Mouse (Mus musculus): ENCODE data around the gene Pex16. TPM values are rescaled to one million over a fixed set of nuclear protein-coding genes. Genes with fewer than 3 reads are reported as not detected.
A peak's percentile ranks its signal among the peaks of the same experiment; 100 is the strongest.

Gene Pex16
- polyA plus RNA-seq, 1 experiment from 2014 or later = 41.3 TPM

- Histone ChIP-seq H3K9ac (no peak overlapping the region), H3K4me2 (no peak overlapping the region), H3K36me3 (replicated peaks) (peaks cover 63% of the 10 kb centered on the region), H3K4me1 (peaks cover 9% of the 10 kb centered on the region), H3K27ac (no peak overlapping the region), H3K27me3 (replicated peaks) (no peaks in the 10 kb centered on the region), H3K9me3 (no peaks in the 10 kb centered on the region), H3K4me3 (no peak overlapping the region)
- no peak for ATAC-seq (replicated peaks)
- 82% methylated on average over 4 of the region's 4 CpGs for WGBS
These were observed 8.3 kb downstream of the Pex16 start for GRCm38 (mm10) chr2:92382759-92383158.

GRCm38 (mm10) chr2:92384101-92384500 lies 9.6 kb downstream of the Pex16 start:
- Histone ChIP-seq H3K27ac (no peak overlapping the region), H3K27me3 (replicated peaks) (no peaks in the 10 kb centered on the region), H3K4me1 (peaks cover 19% of the 10 kb centered on the region), H3K9ac (no peak overlapping the region), H3K4me2 (no peak overlapping the region), H3K36me3 (replicated peaks) (peaks cover 57% of the 10 kb centered on the region), H3K9me3 (no peaks in the 10 kb centered on the region), H3K4me3 (no peak overlapping the region)
- WGBS = 81% methylated on average over 4 of the region's 4 CpGs
- ATAC-seq (replicated peaks) = no peak

GRCm38 (mm10) chr2:92385113-92386051 lies 10.9 kb downstream of the Pex16 start:
- H3K27ac ChIP-seq = no peak overlapping the region
- no peak overlapping the region for H3K4me3 ChIP-seq
- no peak overlapping the region for H3K9ac ChIP-seq
- peaks cover 54% of the 10 kb centered on the region for H3K36me3 ChIP-seq (replicated peaks)
- no peak for ATAC-seq (replicated peaks)
- H3K4me1 ChIP-seq = peaks cover 29% of the 10 kb centered on the region
- WGBS = 84% methylated on average over 22 of the region's 22 CpGs
- H3K9me3 ChIP-seq = no peaks in the 10 kb centered on the region
- H3K4me2 ChIP-seq = no peak overlapping the region
- no peaks in the 10 kb centered on the region for H3K27me3 ChIP-seq (replicated peaks)

- Histone ChIP-seq H3K9ac (no peak overlapping the region), H3K4me2 (peak overlapping the region; percentile 65; the same call in 1 of the 2 replicates), H3K4me3 (no peak overlapping the region; the same call in 1 of the 2 replicates), H3K27me3 (replicated peaks) (no peaks in the 10 kb centered on the region), H3K36me3 (replicated peaks) (peaks cover 43% of the 10 kb centered on the region), H3K4me1 (peaks cover 44% of the 10 kb centered on the region), H3K9me3 (no peaks in the 10 kb centered on the region), H3K27ac (no peak overlapping the region)
- no peak for ATAC-seq (replicated peaks)
- WGBS = 94% methylated on average over 30 of the region's 30 CpGs
These were observed 12.5 kb downstream of the Pex16 start for GRCm38 (mm10) chr2:92386821-92387570.

GRCm38 (mm10) chr2:92387646-92388045 lies 13.2 kb downstream of the Pex16 start:
- H3K9me3 ChIP-seq = no peaks in the 10 kb centered on the region
- peak overlapping the region; percentile 65 for H3K4me2 ChIP-seq
- WGBS = 70% methylated on average over 4 of the region's 4 CpGs
- no peaks in the 10 kb centered on the region for H3K27me3 ChIP-seq (replicated peaks)
- peak overlapping the region; percentile 90; the same call in 1 of the 2 replicates for H3K27ac ChIP-seq
- no peak for ATAC-seq (replicated peaks)
- no peak overlapping the region; the same call in 1 of the 2 replicates for H3K9ac ChIP-seq
- H3K4me1 ChIP-seq = peaks cover 51% of the 10 kb centered on the region
- H3K4me3 ChIP-seq = peak overlapping the region; percentile 61
- H3K36me3 ChIP-seq (replicated peaks) = peaks cover 37% of the 10 kb centered on the region

- Histone ChIP-seq H3K4me2 (peak overlapping the region; percentile 65), H3K4me1 (peaks cover 55% of the 10 kb centered on the region), H3K36me3 (replicated peaks) (peaks cover 32% of the 10 kb centered on the region), H3K9ac (peak overlapping the region; percentile 62), H3K9me3 (no peaks in the 10 kb centered on the region), H3K27me3 (replicated peaks) (no peaks in the 10 kb centered on the region), H3K4me3 (peak overlapping the region; percentile 61), H3K27ac (peak overlapping the region; percentile 90; the same call in 1 of the 2 replicates)
- no peak for ATAC-seq (replicated peaks)
- WGBS = 23% methylated on average over 3 of the region's 3 CpGs
These were observed 13.6 kb downstream of the Pex16 start for GRCm38 (mm10) chr2:92388081-92388517.

- Histone ChIP-seq H3K9ac (peak overlapping the region; percentile 62), H3K4me2 (peak overlapping the region; percentile 65), H3K4me3 (peak overlapping the region; percentile 61), H3K27me3 (replicated peaks) (no peaks in the 10 kb centered on the region), H3K4me1 (peaks cover 60% of the 10 kb centered on the region), H3K27ac (peak overlapping the region; percentile 90), H3K9me3 (no peaks in the 10 kb centered on the region), H3K36me3 (replicated peaks) (peaks cover 24% of the 10 kb centered on the region)
- peak; percentile 90 for ATAC-seq (replicated peaks)
- under 1% methylated on average over 60 of the region's 62 CpGs for WGBS
These were observed 14.6 kb downstream of the Pex16 start for GRCm38 (mm10) chr2:92388891-92389641.

- Histone ChIP-seq H3K27ac (peak overlapping the region; percentile 90), H3K4me1 (peaks cover 60% of the 10 kb centered on the region), H3K9me3 (no peaks in the 10 kb centered on the region), H3K4me2 (peak overlapping the region; percentile 65), H3K27me3 (replicated peaks) (no peaks in the 10 kb centered on the region), H3K36me3 (replicated peaks) (peaks cover 24% of the 10 kb centered on the region), H3K9ac (peak overlapping the region; percentile 62; the same call in 1 of the 2 replicates), H3K4me3 (peak overlapping the region; percentile 61)
- 1% methylated on average over 10 of the region's 10 CpGs for WGBS
- ATAC-seq (replicated peaks) = no peak; the same call in 1 of the 2 replicates
These were observed 15.2 kb downstream of the Pex16 start for GRCm38 (mm10) chr2:92389645-92390044.

- ATAC-seq (replicated peaks) = no peak
- Histone ChIP-seq H3K4me2 (0 out of 2 replicates have a peak overlapping the region, but pooled peaks have one; percentile 65), H3K4me1 (peaks cover 60% of the 10 kb centered on the region), H3K4me3 (peak overlapping the region; percentile 61; the same call in 1 of the 2 replicates), H3K9me3 (no peaks in the 10 kb centered on the region), H3K27me3 (replicated peaks) (no peaks in the 10 kb centered on the region), H3K9ac (no peak overlapping the region), H3K36me3 (replicated peaks) (peaks cover 16% of the 10 kb centered on the region), H3K27ac (peak overlapping the region; percentile 90)
- WGBS = 76% methylated on average over 6 of the region's 6 CpGs
These were observed 15.9 kb downstream of the Pex16 start for GRCm38 (mm10) chr2:92390206-92390930.

- Histone ChIP-seq H3K36me3 (replicated peaks) (peaks cover 9% of the 10 kb centered on the region), H3K9ac (no peak overlapping the region), H3K27ac (no peak overlapping the region), H3K4me2 (peak overlapping the region; percentile 57; the same call in 1 of the 2 replicates), H3K9me3 (no peaks in the 10 kb centered on the region), H3K27me3 (replicated peaks) (no peaks in the 10 kb centered on the region), H3K4me3 (no peak overlapping the region), H3K4me1 (peaks cover 60% of the 10 kb centered on the region)
- WGBS = 86% methylated on average over 8 of the region's 8 CpGs
- ATAC-seq (replicated peaks) = no peak
These were observed 16.6 kb downstream of the Pex16 start for GRCm38 (mm10) chr2:92391116-92391515.

GRCm38 (mm10) chr2:92391703-92392317 lies 17.3 kb downstream of the Pex16 start:
- Histone ChIP-seq H3K4me2 (peak overlapping the region; percentile 57), H3K36me3 (replicated peaks) (peaks cover 3% of the 10 kb centered on the region; the same call in 1 of the 2 replicates), H3K9me3 (no peaks in the 10 kb centered on the region), H3K4me3 (peak overlapping the region; percentile 33), H3K27me3 (replicated peaks) (no peaks in the 10 kb centered on the region), H3K4me1 (peaks cover 60% of the 10 kb centered on the region), H3K27ac (peak overlapping the region; percentile 77), H3K9ac (peak overlapping the region; percentile 50)
- 18% methylated on average over 11 of the region's 11 CpGs for WGBS
- no peak for ATAC-seq (replicated peaks)

All from midbrain, embryonic 15.5 days (tissue).